Mouse (Mus musculus): ENCODE measurements around the gene Myo1c. TPM values are rescaled to one million over a fixed set of nuclear protein-coding genes. Genes with fewer than 3 reads are reported as not detected.

The Myo1c gene
- 28.1 and 63.4 TPM in 2 replicates for polyA plus RNA-seq (2012; ENCODE audit: insufficient read depth, low replicate concordance)

DNA sequence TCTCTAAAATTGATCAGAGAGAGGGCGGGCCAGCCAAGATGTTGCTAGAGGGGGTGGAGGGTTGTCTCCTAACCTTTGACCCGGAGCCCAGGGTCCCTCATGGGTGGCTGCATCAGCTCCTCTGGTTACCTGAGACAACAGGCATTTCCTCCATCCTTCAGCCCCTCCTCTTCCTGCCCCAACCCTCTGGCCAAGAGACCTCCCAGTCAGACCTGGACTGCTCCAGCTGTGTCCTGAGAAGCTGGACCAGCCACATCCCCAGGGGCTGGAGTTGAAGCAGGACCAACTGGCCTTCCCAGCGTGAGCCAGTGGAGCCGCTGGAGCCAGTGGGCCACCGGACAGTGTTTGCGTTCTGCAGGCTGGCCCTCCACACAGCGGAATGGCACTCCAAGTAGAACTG is at the start of gene Myo1c:
TSS of gene Myo1c (plus strand) at position 194 of the 400 bp plus-strand sequence.
- H3K4me3 ChIP-seq (replicated peaks): peak within 1 kb of the TSS; percentile 100
- no peaks in the 10 kb centered on the region for H3K27me3 ChIP-seq (replicated peaks)
- H3K9me3 ChIP-seq: no peaks in the 10 kb centered on the region
- peaks cover 32% of the 10 kb centered on the region for H3K36me3 ChIP-seq (replicated peaks; ENCODE audit: low read length)
- peaks cover 91% of the 10 kb centered on the region for H3K4me1 ChIP-seq
- TF ChIP-seq GATA1 (IDR thresholded peaks at IDR 0.05; ENCODE audit: borderline replicate concordance, low read length): no peak
- TF ChIP-seq FLI1 (IDR thresholded peaks at IDR 0.05; ENCODE audit: low read length): no peak

DNA sequence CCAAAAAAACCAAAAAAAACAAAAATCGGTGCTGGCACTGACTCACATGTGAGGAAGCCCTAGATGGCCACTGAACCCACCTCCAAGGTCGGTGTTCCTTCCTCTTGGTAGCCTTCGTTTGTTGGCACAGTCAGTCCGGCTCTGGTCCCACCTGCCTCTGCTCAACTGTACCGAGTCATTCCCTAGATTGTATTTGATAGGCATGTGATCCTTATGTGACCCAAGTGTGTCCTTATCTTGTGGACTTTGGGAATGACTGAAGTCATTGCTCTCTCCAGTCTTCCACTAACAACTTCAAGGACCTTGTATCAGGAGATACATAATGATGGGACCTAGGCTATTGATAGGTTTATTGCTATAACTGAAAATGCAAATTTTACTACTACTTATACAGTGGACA is 45.5 kb upstream of the Myo1c start:
- H3K9me3 ChIP-seq: no peaks in the 10 kb centered on the region
- H3K36me3 ChIP-seq (replicated peaks; ENCODE audit: low read length): peaks cover 98% of the 10 kb centered on the region
- no peaks in the 10 kb centered on the region for H3K27me3 ChIP-seq (replicated peaks)
- no peak for TF ChIP-seq FLI1 (IDR thresholded peaks at IDR 0.05; ENCODE audit: low read length)
- no peak for TF ChIP-seq GATA1 (IDR thresholded peaks at IDR 0.05; ENCODE audit: borderline replicate concordance, low read length)
- peaks cover 34% of the 10 kb centered on the region for H3K4me1 ChIP-seq
- H3K4me3 ChIP-seq (replicated peaks): no peak overlapping the region

DNA sequence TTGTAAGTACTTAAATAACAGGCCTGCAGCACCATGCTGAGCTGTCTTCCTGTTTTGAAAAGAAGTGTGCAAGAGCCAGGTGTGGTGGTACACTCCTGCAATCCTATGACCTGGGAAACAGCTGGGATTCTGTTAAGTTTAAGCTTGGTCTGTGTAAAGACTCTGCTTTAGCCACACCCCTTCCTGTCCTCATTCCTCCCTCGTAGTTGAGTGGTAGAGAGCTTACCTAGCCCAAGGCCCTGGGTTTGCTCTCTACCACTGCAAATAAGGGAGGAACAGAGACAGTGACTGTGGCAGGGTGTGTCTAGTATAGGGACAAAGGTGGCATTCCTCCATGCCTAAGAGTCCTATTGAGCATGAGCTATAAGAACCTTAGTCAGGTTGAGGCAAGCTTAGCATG is 45.0 kb upstream of the Myo1c start:
- TF ChIP-seq GATA1 (IDR thresholded peaks at IDR 0.05; ENCODE audit: borderline replicate concordance, low read length) (no peak), FLI1 (IDR thresholded peaks at IDR 0.05; ENCODE audit: low read length) (no peak)
- Histone ChIP-seq H3K27me3 (replicated peaks) (no peaks in the 10 kb centered on the region), H3K4me3 (replicated peaks) (no peak overlapping the region), H3K4me1 (peaks cover 39% of the 10 kb centered on the region), H3K9me3 (no peaks in the 10 kb centered on the region), H3K36me3 (replicated peaks; ENCODE audit: low read length) (peaks cover 98% of the 10 kb centered on the region)

DNA sequence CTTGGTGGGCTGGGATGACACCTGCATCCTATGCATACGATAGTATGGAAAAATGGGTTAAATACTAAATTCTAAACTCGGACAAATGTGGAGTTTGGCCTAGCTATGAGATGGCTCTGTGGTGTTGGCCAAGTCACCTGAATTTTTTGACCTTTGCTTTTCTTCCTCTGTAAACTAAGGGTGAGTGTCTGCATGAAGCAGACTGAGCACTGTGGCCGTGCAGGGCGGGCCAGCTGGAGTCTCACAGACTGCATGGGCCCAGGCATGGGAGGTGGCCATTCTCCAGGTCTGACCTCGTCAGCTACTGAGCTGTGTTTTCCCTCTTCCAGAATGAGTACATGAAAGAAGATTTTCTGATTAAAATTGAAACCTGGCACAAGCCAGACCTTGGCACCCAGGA is 41.5 kb upstream of the Myo1c start:
- peaks cover 27% of the 10 kb centered on the region for H3K4me1 ChIP-seq
- no peak overlapping the region for H3K4me3 ChIP-seq (replicated peaks)
- H3K36me3 ChIP-seq (replicated peaks; ENCODE audit: low read length): peaks cover 96% of the 10 kb centered on the region
- no peak for TF ChIP-seq GATA1 (IDR thresholded peaks at IDR 0.05; ENCODE audit: borderline replicate concordance, low read length)
- TF ChIP-seq FLI1 (IDR thresholded peaks at IDR 0.05; ENCODE audit: low read length): no peak
- H3K9me3 ChIP-seq: no peaks in the 10 kb centered on the region
- no peaks in the 10 kb centered on the region for H3K27me3 ChIP-seq (replicated peaks)

DNA sequence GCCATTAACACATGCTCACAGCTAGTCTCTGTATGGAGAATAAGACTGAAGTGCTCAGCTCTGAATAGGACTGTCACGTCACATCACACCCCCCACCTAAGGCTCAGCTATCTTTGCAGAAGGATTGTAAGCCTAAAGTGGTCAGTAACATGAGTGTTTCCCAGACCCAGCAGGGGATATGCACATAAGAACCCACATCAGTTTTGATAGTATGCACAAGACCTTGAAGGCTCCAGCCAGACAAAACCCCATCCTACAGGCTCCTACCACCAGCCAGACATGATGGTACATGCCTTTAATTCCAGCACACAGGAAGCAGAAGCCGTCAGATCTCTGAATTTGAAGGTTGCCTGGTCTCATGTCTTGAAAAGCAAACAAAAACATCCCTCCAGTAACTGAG is 40.3 kb upstream of the Myo1c start:
- Histone ChIP-seq H3K27me3 (replicated peaks) (no peaks in the 10 kb centered on the region), H3K9me3 (no peaks in the 10 kb centered on the region), H3K4me1 (peaks cover 23% of the 10 kb centered on the region), H3K36me3 (replicated peaks; ENCODE audit: low read length) (peaks cover 94% of the 10 kb centered on the region), H3K4me3 (replicated peaks) (no peak overlapping the region)
- no peak for TF ChIP-seq FLI1 (IDR thresholded peaks at IDR 0.05; ENCODE audit: low read length)
- no peak for TF ChIP-seq GATA1 (IDR thresholded peaks at IDR 0.05; ENCODE audit: borderline replicate concordance, low read length)

DNA sequence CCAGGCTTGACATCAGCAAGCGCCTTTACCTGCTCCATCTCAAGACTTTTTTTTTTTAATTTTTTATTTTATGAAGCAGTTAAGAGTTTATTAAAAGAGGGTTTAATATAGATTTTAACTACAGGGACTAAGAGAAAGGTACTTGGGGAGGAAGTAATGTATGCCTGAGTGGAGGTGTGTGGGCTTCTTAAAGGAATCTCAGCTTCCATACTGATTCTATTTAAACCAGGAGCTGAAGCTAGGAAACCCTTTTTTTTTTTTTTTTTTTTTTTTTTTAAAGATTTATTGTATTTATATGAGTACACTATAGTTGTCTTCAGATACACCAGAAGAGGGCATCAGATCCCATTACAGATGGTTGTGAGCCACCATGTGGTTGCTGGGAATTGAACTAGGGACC is 35.5 kb upstream of the Myo1c start:
- Histone ChIP-seq H3K4me3 (replicated peaks) (no peak overlapping the region), H3K36me3 (replicated peaks; ENCODE audit: low read length) (peaks cover 91% of the 10 kb centered on the region), H3K9me3 (no peaks in the 10 kb centered on the region), H3K27me3 (replicated peaks) (no peaks in the 10 kb centered on the region), H3K4me1 (peaks cover 6% of the 10 kb centered on the region; the same call in 1 of the 2 replicates)
- TF ChIP-seq FLI1 (IDR thresholded peaks at IDR 0.05; ENCODE audit: low read length) (no peak), GATA1 (IDR thresholded peaks at IDR 0.05; ENCODE audit: borderline replicate concordance, low read length) (no peak)

DNA sequence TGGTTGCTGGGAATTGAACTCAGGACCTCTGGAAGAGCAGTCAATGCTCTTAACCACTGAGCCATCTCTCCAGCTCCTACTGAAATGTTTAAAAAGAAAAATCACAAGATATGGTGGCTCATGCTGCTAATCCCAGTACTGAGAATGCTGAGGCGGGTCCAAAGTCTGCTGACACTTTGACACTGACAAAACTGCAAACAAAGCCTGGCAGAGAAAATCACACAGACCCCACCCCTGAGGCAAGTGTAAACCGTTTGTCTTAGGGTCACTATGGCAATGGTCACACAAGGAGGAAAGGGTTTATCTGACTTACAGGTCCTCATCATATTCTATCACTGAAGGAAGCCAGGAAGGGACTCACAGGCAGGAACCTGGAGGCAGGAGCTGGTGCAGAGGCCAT is 34.7 kb upstream of the Myo1c start:
- no peak overlapping the region for H3K4me3 ChIP-seq (replicated peaks)

DNA sequence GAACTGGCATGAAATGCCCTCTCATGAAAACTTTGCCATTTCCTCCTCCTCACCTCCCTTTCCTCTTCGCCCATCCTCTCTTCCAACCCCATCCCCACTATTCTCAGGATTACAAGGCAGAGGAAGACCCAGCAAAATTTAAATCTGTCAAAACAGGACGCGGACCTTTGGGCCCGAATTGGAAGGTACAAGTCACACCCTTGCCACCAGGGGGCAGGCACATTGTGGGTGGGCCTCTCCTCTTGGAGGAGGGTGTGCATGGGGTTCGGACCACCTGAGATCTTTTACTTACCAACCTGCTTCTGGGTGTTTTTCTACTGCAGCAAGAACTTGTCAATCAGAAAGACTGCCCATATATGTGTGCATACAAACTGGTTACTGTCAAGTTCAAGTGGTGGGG is 31.2 kb upstream of the Myo1c start:
- Histone ChIP-seq H3K27me3 (replicated peaks) (no peaks in the 10 kb centered on the region), H3K4me1 (peaks cover 27% of the 10 kb centered on the region), H3K36me3 (replicated peaks; ENCODE audit: low read length) (peaks cover 91% of the 10 kb centered on the region), H3K9me3 (no peaks in the 10 kb centered on the region), H3K4me3 (replicated peaks) (no peak overlapping the region)
- no peak for TF ChIP-seq FLI1 (IDR thresholded peaks at IDR 0.05; ENCODE audit: low read length)
- no peak for TF ChIP-seq GATA1 (IDR thresholded peaks at IDR 0.05; ENCODE audit: borderline replicate concordance, low read length)

More for the DNA sequence above, 34.7 kb upstream of the Myo1c start:
- Histone ChIP-seq H3K36me3 (replicated peaks; ENCODE audit: low read length) (peaks cover 91% of the 10 kb centered on the region), H3K27me3 (replicated peaks) (no peaks in the 10 kb centered on the region), H3K4me1 (no peaks in the 10 kb centered on the region; the same call in 1 of the 2 replicates), H3K9me3 (no peaks in the 10 kb centered on the region)
- TF ChIP-seq FLI1 (IDR thresholded peaks at IDR 0.05; ENCODE audit: low read length) (no peak), GATA1 (IDR thresholded peaks at IDR 0.05; ENCODE audit: borderline replicate concordance, low read length) (no peak)

DNA sequence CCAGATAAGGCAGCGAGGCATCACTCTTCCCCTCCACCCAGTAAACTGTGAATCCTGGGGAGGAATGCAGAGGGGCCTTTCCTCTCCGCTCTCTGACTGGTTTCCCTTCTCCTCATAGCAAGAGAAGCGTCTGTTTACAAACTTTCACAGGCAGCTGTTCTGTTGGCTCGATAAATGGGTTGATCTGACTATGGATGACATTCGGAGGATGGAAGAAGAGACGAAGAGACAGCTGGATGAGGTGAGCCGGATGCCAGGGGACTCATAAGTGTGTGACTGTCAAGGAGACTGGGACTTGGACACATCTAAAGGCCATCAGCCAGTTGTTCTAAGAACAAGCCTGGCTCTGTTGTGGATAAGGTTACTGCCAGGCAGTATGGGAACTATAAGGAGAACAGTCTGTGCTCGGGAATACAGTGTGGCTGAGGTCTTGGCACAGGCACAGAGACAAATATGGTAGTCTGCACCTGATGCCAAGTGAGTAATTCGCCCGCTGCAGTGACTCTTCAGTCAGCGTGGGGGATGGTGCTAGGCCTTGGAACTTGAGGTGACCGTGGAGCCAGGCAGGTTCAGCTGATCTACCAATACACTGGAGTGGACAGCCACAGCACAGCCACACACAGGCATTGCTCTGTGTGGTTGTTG is 30.0 kb upstream of the Myo1c start:
- H3K4me1 ChIP-seq: peaks cover 34% of the 10 kb centered on the region
- TF ChIP-seq GATA1 (IDR thresholded peaks at IDR 0.05; ENCODE audit: borderline replicate concordance, low read length): no peak
- no peak for TF ChIP-seq FLI1 (IDR thresholded peaks at IDR 0.05; ENCODE audit: low read length)
- H3K36me3 ChIP-seq (replicated peaks; ENCODE audit: low read length): peaks cover 88% of the 10 kb centered on the region
- no peaks in the 10 kb centered on the region for H3K9me3 ChIP-seq
- no peaks in the 10 kb centered on the region for H3K27me3 ChIP-seq (replicated peaks)
- no peak overlapping the region for H3K4me3 ChIP-seq (replicated peaks)

DNA sequence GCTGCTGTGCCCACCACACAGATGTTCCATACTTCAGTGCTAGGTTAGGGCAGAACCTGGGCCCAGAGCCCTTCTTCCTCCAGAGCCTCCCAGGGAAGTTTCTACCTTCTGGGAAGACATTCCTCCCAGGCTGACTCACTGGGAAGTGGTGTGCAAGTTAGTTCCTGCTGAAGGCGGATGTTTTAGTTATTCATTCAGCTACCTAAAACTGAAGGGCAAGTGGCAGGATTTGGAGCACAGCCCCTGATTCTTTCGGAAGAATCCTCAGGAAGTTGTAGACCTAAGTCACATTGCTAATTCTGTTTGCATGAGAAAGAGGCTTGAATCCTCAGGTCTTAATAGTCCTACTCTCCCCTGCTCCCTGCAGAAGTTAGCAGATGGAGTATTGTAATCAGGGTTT is 28.9 kb upstream of the Myo1c start:
- H3K27me3 ChIP-seq (replicated peaks): no peaks in the 10 kb centered on the region
- TF ChIP-seq FLI1 (IDR thresholded peaks at IDR 0.05; ENCODE audit: low read length) (no peak), GATA1 (IDR thresholded peaks at IDR 0.05; ENCODE audit: borderline replicate concordance, low read length) (no peak)
- no peak overlapping the region for H3K4me3 ChIP-seq (replicated peaks)
- H3K4me1 ChIP-seq: peaks cover 37% of the 10 kb centered on the region
- H3K9me3 ChIP-seq: no peaks in the 10 kb centered on the region
- H3K36me3 ChIP-seq (replicated peaks; ENCODE audit: low read length): peaks cover 90% of the 10 kb centered on the region

Data from megakaryocyte, embryonic 14.5 days (primary cell).